Mouse (Mus musculus) right cerebral cortex, postnatal 25 days (tissue): ENCODE measurements at regions not wholly inside any gene's neighbourhood (a gene's known extent, or its start where the extent isn't known, plus 50 kb on each side); places are given as distances from the start of the nearest gene placed in this dataset.

Experiments
- DNase-seq: peaks from one replicate; pipeline ENCODE4 v3.0.0; 2022

DNA sequence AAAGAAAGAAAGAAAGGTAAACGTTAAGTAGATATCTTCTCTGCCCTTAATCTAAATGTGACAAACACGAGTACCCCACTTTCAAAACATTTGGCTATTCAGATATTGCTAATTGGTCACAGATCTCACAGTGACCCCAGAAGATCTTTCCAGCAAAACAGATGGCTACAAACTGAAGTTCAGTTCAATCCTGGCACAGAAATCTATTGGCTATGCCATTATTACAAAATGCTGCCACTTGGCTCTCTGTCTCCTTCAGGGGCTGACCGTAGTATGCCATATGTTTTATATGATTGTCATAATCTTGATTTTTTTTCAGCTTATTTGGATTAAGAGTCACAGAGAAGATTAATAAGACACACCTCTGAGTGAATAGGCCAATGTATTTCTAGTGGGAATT is 873.2 kb downstream of the Slc22a22 start:
- no peak for DNase-seq

- no peak for DNase-seq
Measured at GRCm38 (mm10) chr15:56592656-56593055, 884.8 kb downstream of the Slc22a22 start.

DNA sequence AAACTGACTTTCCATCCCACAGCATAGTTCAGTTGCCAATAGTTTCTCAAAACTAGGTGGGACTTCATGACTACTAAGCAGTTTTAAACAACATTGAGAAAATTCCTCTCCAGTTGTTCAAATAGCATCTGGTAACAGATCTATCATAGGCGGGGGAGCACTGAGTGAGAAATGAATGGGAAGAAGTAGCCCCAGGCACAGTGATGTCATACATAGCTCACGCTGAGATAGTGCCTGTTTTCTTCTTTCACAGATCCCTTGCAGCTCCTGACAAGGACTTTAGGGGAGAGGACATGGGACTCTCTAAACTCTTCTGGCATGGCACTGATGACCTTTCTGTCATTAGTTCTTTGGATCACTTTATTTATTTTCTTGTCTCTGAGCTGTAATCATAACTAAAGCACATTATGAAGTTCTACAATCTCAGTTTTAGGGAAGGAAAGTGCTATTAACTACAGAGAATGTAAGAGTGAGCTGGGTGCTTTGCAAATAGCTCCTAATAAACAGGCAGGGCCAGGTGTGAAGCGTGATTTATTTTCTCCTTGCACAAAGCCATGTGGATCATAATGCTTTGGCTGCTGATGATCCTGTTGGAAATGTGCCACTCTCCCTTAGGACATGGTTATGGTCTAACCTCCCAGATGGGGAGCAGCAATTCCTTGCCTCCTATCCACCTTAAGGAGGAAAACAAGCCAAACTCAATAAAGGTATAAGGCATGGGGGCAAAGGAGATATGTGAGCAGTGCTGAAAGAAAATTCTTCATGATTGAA is 896.5 kb downstream of the Slc22a22 start:
- DNase-seq = no peak

- DNase-seq = no peak
Measured at GRCm38 (mm10) chr15:56563192-56563591, 914.2 kb downstream of the Slc22a22 start.

GRCm38 (mm10) chr15:56562785-56563184 is 914.6 kb downstream of the Slc22a22 start:
- no peak for DNase-seq

DNA sequence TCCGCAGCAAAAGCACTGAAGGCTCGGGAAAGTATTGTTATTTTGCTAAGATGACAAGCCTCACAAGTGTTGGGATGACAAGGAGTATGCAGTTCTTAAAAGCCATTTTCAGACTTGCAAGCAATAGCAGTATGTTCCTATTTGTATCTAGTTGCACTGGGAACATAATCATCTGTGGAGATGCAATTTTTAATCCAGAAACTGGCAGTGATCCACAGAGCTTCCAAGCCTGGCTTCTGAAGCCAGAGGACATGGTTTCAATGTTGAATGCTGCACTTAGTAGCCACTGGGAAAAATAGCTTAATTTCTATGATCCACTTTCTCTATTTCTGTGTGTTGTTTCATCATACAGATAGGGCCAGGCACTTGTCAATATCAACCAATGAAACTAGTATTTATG is 915.3 kb downstream of the Slc22a22 start:
- DNase-seq = no peak

DNA sequence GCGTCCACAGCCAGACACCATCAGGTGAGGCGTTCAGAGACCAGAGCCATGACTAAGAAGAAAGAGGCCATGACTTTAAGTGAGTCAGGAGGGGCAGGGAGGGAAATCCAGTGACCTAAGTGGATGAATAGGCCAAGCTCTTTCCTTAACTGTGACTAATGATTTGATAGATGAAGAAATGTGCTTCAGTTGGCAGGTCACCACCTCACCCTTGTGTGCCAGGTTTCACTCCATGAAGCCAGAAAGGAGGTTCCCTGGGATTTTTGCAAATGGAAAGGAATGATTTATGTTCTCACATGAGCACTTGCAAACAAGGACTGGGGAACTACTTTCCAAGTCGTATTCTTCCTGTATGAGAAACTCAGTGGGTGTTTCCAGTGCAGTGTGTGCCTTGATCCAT is 923.0 kb downstream of the Slc22a22 start:
- DNase-seq = no peak

GRCm38 (mm10) chr15:56553851-56554250 is 923.6 kb downstream of the Slc22a22 start:
- DNase-seq = no peak

DNA sequence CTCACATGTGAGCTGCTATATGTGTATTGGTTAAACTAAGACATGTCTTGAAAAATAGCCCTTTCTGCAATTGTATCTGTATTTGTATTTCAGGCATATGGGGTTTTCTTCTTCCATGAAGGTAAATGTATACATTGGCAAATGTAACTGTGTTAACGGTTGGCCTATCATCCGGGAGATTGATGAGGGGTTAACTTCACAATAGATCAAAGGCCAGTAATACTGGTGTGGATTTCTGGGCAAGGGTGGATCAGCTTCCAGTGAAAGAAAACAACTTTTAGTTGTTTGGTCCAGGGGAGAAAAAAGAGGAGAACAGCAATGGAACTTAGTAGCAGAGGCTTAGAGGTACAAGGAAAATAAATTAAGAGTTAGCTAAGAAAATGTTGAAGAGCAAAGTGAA is 945.9 kb downstream of the Slc22a22 start:
- no peak for DNase-seq

DNA sequence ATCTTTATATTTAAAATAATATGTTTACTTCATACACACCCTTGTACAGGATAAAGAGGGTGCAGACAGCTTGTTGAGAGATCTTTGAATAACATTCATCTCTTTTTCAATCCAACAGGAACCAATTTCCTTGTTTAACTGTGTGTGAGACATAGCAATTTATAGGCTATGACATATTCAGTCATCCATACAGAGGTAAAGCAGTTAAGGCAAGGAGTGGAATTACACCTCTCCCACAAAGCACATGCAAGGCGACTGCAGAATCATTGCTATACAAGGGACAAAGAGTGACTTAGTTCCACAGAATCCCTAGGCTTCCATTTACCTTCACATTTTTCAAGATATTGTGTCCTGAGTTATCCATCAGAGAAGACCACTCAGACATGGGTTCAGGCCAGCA is 959.0 kb downstream of the Slc22a22 start:
- no peak for DNase-seq

- DNase-seq = no peak
Measured at GRCm38 (mm10) chr15:56516095-56516494, 961.3 kb downstream of the Slc22a22 start.

GRCm38 (mm10) chr15:56498774-56499173 is 978.7 kb downstream of the Slc22a22 start:
- no peak for DNase-seq

DNA sequence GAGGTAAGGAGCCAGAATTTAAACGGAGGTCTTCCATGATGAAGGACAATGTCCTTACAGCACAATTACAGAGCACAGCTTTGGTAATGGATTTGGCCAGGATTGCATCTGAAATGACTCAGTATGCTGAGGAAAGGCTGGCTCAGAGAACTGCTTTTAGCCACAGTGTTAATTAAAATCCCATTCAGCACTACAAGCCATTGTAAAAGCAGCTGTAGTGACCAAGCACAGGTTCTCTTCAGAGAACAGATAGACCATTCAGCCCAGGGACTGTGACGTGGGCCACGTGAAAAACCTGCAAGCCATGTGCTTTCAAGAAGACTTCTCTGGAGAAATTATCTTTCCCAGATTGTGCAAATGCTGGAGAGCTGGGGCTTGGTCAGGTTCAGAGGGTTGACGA is 979.7 kb downstream of the Slc22a22 start:
- DNase-seq = no peak

GRCm38 (mm10) chr15:56496355-56496754 is 981.1 kb downstream of the Slc22a22 start:
- no peak for DNase-seq

DNA sequence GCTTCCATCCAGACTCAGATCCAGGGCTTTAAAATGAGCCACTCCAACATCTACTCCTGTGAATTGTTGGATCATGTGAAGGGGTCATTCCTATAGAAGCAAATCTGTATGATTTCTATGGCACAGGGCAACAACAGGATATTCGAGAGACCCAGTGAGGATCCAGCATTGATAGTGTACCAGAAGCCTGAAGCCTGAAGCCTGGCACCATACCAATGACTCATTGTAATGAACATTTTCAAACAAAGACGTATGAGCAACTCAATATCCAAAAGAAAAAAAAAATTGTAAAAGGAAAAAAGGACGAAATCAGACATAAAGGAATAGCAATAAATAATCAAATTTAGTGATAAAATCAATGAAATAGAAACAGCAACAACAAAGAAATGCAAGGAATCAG is 991.5 kb downstream of the Slc22a22 start:
- no peak for DNase-seq

DNA sequence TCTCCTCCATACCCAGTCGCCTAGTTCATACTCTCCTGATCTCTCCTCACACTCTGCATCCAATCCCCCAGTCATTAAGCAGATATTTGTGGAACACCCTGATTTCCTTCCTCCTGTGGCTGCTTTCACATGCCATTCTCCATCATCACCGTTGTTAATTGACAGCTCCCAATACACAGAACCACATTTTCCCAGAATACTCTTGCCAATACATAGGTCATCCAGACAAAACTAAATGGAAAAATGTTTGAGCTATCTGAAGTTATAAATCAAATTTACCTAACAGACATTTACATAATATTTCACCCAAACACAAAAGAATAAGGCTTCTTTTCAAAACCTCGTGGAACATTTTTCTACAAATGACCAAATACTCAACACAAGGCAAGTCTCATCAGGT is 992.7 kb downstream of the Slc22a22 start:
- no peak for DNase-seq

GRCm38 (mm10) chr15:56479682-56480081 is 997.7 kb downstream of the Slc22a22 start:
- no peak for DNase-seq

DNA sequence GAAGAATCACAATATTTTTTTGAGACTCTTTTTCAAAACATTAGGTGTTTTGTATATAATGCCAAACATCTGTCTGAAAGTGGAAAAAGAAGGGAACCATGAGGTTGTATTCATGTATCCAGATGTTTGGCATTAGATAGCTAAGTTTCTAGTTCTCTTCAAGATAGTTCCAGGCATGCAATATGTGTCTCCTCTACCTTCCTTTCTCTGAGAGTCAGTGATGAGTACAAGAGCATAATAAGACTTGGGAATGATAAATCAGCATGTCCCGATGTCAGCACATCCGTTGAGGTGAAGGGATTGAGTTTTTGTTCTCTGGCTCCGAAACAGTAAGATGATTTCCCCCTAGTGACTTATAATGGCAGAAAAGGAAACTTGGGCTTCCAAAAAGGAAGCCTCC is 998.4 kb downstream of the Slc22a22 start:
- no peak for DNase-seq

DNA sequence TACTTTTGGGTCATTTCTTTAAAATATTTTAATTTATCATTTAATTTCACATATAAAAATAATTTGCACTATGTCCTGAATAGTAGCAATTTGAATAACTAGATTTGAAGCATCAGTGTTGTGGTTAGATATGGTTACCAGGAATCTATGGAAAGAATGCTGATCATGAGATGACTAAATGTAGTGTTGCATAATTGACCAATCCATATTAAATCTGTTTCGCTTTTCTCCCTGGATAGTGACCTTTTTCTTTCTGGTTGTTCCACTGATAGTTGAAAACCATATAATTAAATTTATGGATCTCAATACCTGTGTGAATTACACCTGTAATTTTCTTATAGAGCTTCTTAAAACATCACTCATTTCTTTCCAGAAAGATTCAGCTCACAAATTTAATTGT is 1003.7 kb downstream of the Slc22a22 start:
- DNase-seq = no peak

DNA sequence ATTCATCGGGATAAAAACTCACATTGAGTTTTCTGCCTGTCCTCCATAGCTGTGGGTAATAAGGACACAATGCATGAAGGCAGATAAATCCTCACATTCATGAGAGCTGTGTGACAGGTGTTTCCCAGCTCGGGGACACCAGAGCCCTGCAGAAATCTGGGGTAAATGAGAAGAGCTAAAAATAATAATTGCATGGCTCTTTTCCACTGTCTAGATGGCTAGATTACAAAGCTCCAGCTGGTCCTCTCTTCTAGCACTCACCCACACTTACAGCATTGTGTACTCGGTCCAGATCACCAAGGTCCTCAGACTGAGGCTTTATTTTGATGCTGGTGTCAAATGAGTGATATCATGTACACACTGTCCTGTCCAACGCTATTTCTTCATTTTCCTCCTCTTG is 1025.5 kb downstream of the Slc22a22 start:
- no peak for DNase-seq

DNA sequence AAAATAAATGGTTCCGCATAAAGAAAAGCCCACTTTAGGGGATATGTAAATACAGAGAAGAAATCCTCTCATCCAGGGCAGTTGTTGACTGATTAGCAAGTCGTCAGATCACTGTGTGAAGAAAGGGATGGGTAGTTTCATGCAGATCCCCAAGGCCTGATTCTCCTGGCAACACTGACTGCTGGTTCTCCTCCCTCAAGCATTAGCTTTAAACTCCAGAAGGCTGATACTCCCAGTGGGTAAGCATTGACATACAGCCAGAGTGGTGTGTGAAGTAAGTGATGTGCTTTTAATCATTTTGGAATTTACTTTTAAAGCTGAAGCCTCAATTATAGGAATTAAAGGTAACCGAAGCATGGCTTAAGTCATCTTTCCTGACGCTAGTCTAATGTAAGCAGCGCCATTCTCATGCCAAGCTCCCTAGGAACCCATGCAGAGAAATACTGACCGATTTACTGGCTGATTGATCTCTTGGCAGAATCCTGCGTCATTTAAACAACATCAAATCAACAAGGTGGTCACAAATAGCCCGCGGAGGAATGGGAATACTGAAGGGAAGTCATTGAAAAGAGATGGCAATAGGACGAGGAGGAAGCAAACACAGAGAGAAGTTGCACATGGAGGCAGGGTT is 1029.3 kb downstream of the Slc22a22 start:
- DNase-seq = no peak

- no peak for DNase-seq
Measured at GRCm38 (mm10) chr15:56440171-56440570, 1037.3 kb downstream of the Slc22a22 start.

GRCm38 (mm10) chr15:56438370-56438769 is 1039.1 kb downstream of the Slc22a22 start:
- no peak for DNase-seq

- DNase-seq = no peak
Measured at GRCm38 (mm10) chr15:56436131-56436530, 1041.3 kb downstream of the Slc22a22 start.

GRCm38 (mm10) chr15:56425986-56426385 is 1051.4 kb downstream of the Slc22a22 start:
- no peak for DNase-seq
